ENCODE assay signal across 1 mouse cellular context in the genomic region with DNA sequence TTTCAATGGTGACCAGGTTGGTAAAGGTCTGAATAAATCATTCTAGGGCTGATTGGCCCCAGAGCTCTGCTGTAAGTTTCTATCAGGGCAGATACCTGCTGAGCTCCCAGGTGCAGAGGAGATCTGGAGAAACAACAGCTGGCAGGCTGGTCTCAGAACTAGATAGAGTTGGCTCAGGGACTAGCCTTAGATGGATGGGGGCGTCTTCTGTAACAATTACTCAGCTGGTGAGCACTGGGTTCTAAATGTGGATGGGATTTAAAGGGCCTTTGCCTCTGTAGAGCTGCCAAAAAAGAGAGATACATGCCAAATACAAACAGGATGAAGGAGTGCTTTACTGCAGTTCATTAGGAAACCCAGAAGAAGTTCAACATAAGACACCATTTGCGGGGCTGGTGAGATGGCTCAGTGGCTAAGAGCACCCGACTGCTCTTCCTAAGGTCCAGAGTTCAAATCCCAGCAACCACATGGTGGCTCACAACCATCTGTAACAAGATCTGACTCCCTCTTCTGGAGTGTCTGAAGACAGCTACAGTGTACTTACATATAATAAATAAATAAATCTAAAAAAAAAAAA. TPM values are rescaled to one million over a fixed set of nuclear protein-coding genes. Genes with fewer than 3 reads are reported as not detected.
"Had no signal": no experiment of that assay in that cellular context is flagged by ENCODE, and none has a peak within 500 bp of the region (broad histone marks: within the 10 kb centered on the region; RNA-seq: fewer than 3 reads in every experiment).

No protein-coding gene starts in this region.

RNA-seq across cellular contexts. Expression of gene Akap6, which starts 24.9 kb away (rescaled TPM):
- total RNA-seq: monocyte, adult 5-6 weeks had no signal
